Mouse (Mus musculus): ENCODE measurements around the gene Tarbp1. TPM values are rescaled to one million over a fixed set of nuclear protein-coding genes. Genes with fewer than 3 reads are reported as not detected.
"Not testable (repeated sequence)": the region's sequence is repeated elsewhere in the genome, so short reads cannot be mapped to it uniquely, and the experiment has no call there.

Gene Tarbp1
- total RNA-seq, 2 experiments from 2014 or later = 4.7 to 5.5 TPM

DNA sequence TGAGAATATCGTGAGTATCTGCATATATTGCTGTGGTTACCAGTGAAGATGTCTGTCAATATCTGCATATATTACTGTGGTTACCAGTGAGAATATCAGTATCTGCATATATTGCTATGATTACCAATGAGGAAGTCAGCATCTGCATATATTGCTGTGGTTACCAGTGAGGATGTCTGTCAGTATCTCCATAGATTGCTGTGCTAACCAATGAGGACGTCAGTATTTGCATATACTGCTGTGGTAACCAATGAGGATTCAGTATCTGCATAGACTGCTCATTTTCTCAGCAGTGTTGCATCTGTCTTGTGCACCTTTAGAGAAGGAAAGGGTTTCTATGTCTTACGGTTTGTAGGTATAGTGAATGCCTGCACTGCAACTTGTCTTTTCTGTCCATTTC lies 54.0 kb downstream of the Tarbp1 start:
- DNase-seq = no peak

GRCm38 (mm10) chr8:126405030-126405429 lies 69.8 kb downstream of the Tarbp1 start:
- no peak for DNase-seq

DNA sequence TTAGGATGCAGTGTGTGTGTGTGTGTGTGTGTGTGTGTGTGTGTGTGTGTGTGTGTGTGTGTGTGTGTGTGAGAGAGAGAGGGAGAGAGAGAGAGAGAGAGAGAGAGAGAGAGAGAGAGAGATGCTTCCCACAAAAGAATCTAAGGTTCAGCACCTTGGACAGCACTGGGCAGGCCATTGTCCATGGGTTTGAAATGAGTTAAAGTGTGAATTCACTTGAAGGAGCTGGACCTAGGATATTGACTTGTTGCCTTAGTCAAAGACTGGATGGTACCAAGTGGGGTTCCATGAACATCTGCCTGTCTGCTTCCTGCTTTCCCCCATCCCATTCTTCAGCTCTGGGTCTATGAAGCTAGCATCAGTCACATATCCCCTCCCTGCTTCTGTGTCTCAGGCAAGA lies 70.3 kb downstream of the Tarbp1 start:
- DNase-seq = not testable (repeated sequence)

DNA sequence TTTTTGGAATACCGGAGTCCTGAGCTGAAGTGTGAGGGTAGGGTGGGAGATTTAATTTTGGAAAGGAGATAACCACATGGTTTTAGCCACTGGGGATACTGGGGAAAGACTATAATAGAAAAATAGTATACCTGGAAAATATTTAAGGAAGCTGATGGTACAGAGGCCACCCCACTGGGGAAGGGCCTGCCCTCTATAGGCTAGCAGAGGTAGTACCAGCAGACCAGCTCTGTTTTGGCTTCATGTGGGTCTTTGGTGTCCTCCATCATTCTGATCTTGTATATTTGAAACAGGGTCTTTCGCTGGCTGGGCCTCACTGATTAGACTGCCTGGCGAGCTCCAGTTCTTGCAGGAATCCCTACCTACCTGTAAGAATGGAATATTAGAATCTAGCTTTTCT lies 76.5 kb downstream of the Tarbp1 start:
- DNase-seq = no peak

- no peak for DNase-seq
These were observed 78.9 kb downstream of the Tarbp1 start for GRCm38 (mm10) chr8:126395917-126396316.

DNA sequence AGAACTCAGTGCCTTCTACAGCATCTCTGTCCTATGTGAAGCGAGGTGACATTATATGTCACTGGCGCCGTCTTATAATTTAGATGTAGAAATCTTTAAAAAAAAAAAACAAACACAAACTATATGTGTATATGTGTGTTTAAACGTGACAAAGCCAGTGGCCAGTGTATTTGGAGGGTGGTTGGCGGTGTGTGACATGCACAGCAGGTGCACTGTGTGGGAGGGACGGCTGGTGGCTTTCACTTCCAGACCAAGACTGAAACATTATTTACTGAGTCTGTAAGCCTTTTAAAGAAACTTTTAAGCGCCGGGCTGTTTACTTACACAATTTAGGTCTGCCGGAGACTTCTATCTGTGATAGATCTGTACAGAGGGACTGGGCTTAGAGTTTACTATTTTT lies 79.5 kb downstream of the Tarbp1 start:
- no peak for DNase-seq

GRCm38 (mm10) chr8:126391541-126391940 lies 83.3 kb downstream of the Tarbp1 start:
- no peak for DNase-seq

DNA sequence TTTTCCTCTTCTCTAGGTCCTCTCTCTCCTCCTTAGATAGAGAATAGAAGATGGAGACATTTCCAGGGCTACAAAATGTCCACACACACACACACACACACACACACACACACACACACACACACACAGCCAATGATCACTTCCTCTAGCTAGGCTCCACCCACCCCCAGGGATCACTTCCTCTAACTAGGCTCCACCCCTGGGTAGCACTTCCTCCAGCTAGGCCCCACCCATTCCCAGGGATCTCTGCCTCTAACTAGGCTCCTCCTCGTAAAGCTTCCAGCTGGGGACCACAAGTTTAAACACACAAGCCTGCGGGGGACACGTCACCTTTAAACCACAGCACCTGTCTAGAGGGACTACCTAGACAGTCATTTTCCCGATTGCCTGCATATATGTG lies 87.3 kb downstream of the Tarbp1 start:
- DNase-seq = no peak

GRCm38 (mm10) chr8:126382749-126383148 lies 92.1 kb downstream of the Tarbp1 start:
- DNase-seq = no peak

GRCm38 (mm10) chr8:126382216-126382615 lies 92.6 kb downstream of the Tarbp1 start:
- no peak for DNase-seq

DNA sequence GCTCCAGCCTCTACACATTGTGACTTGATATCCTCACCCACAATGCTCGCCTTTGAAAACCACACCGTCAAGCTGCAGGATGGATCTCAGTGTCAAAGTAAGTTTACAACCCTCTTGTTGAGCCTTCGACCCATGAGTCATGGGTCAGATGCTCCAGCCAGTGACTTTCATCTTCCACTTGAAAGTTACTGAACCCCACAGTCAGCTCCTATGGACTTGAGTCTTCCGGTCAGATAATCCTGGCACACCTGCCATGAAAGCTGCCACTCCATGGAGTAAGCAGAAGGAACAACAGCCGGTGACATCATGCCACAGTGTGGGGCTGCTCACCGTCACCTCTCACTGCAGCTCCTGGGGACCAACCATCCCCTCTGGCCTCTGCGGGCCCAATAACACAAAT lies 93.6 kb downstream of the Tarbp1 start:
- no peak for DNase-seq

GRCm38 (mm10) chr8:126380141-126380540 lies 94.7 kb downstream of the Tarbp1 start:
- DNase-seq = no peak

GRCm38 (mm10) chr8:126379580-126379979 lies 95.3 kb downstream of the Tarbp1 start:
- DNase-seq = no peak

Other genes with a start within 250 kb of the Tarbp1 start
- not detected for gene Slc35f3, start 176.5 kb downstream of the Tarbp1 start, total RNA-seq (2021)
- 10 to 100 TPM; 19.8 to 23.0 TPM for gene Coa6, start 52.5 kb downstream of the Tarbp1 start, total RNA-seq (2021)
- gene Irf2bp2, start 118.9 kb upstream of the Tarbp1 start, total RNA-seq (2021) = 10 to 100 TPM; 19.0 to 35.9 TPM

All from gastrocnemius, postnatal 25 days (tissue).